Mouse (Mus musculus): ENCODE measurements around the gene Atp2b1.

- TF ChIP-seq POLR2A (IDR thresholded peaks at IDR 0.05; ENCODE audit: control insufficient read depth in 1 of 2, insufficient read depth in 1 of 2, low read depth in 1 of 2, low read length in 2 of 2, poor library complexity in 1 of 2) (no peak), EP300 (IDR thresholded peaks at IDR 0.05; ENCODE audit: low read depth in 1 of 2, low read length in 2 of 2) (no peak), ELF1 (IDR thresholded peaks at IDR 0.05; ENCODE audit: low read depth, low read length) (no peak), MAX (IDR thresholded peaks at IDR 0.05; ENCODE audit: low read length) (no peak), CTCF (IDR thresholded peaks at IDR 0.05 in 2 of 3, conservative IDR thresholded peaks at IDR 0.05 in 1 of 3; ENCODE audit: control insufficient read depth in 1 of 3, insufficient read depth in 1 of 3, low read depth in 2 of 3, low read length in 3 of 3, poor library complexity in 1 of 3, severe bottlenecking in 1 of 3) (no peak), CHD2 (IDR thresholded peaks at IDR 0.05; ENCODE audit: low read length) (no peak), NELFE (IDR thresholded peaks at IDR 0.05; ENCODE audit: low read depth, low read length) (no peak), GATA1 (IDR thresholded peaks at IDR 0.05; ENCODE audit: low read depth, low read length) (no peak), E2F4 (IDR thresholded peaks at IDR 0.05; ENCODE audit: borderline replicate concordance, low read depth, low read length) (no peak), POLR2AphosphoS2 (IDR thresholded peaks at IDR 0.05; ENCODE audit: low read length) (no peak), UBTF (IDR thresholded peaks at IDR 0.05; ENCODE audit: borderline replicate concordance, insufficient read depth, low read depth, low read length) (no peak)
Observed at GRCm38 (mm10) chr10:99053111-99053510, 138.9 kb downstream of the Atp2b1 start.
